Mouse (Mus musculus) limb, embryonic 13.5 days (tissue): ENCODE measurements around the gene Nif3l1. TPM values are rescaled to one million over a fixed set of nuclear protein-coding genes. Genes with fewer than 3 reads are reported as not detected.

Experiments used
- ATAC-seq: fragments of 200-750 bp; cut with Nextera tagmentation; 2 replicates; pipeline ENCODE4 v1.8.0; 2017; ENCODE audit warnings: low read depth, moderate number of reproducible peaks, moderate TSS enrichment; ENCODE audit not compliant: low FRiP score
- H3K27ac ChIP-seq: fragments of 300-500 bp; sonication (generic); 2 replicates; pipeline ENCODE4 v1.5.1; 2015; ENCODE audit warnings: inconsistent platforms, mild to moderate bottlenecking, moderate library complexity
- H3K27me3 ChIP-seq: fragments of 300-500 bp; sonication (generic); 2 replicates; pipeline ENCODE4 v1.6.1; 2015; ENCODE audit warnings: mild to moderate bottlenecking, inconsistent platforms
- H3K36me3 ChIP-seq: fragments of 300-500 bp; sonication (generic); 2 replicates; pipeline ENCODE4 v1.6.1; 2015; ENCODE audit warnings: inconsistent platforms, mild to moderate bottlenecking, moderate library complexity
- H3K4me1 ChIP-seq: fragments of 300-500 bp; sonication (generic); 2 replicates; pipeline ENCODE4 v1.6.1; 2015; ENCODE audit warnings: inconsistent platforms
- H3K4me2 ChIP-seq: fragments of 300-500 bp; sonication (generic); replicated peaks from 2 replicates; pipeline ENCODE4 v1.6.1; 2015; ENCODE audit warnings: inconsistent platforms, mild to moderate bottlenecking, moderate library complexity
- H3K4me3 ChIP-seq: fragments of 300-500 bp; sonication (generic); 2 replicates; pipeline ENCODE4 v1.5.1; 2015; ENCODE audit warnings: moderate library complexity, mild to moderate bottlenecking, inconsistent platforms
- H3K9ac ChIP-seq: fragments of 300-500 bp; sonication (generic); 2 replicates; pipeline ENCODE4 v1.6.1; 2015; ENCODE audit warnings: mild to moderate bottlenecking, inconsistent platforms
- H3K9me3 ChIP-seq: fragments of 300-500 bp; sonication (generic); 2 replicates; pipeline ENCODE4 v1.6.1; 2016; ENCODE audit warnings: inconsistent platforms
- WGBS: fragments of 180-500 bp; shearing (Covaris S2); methylation state at CpG from one replicate; pipeline ENCODE4 v1.1.7; 2015; 5-methylcytosine and 5-hydroxymethylcytosine counted together
- polyA plus RNA-seq: library from polyadenylated mRNA; unstranded; fragments of >200 nt; fragmentation: Nextera tagmentation; extraction: Ambion mirVana; gene quantifications from 2 replicates; pipeline ENCODE4 v1.2.1, GENCODE M21; 2015

The Nif3l1 gene
- polyA plus RNA-seq, 1 experiment from 2014 or later = 55.1 TPM

DNA sequence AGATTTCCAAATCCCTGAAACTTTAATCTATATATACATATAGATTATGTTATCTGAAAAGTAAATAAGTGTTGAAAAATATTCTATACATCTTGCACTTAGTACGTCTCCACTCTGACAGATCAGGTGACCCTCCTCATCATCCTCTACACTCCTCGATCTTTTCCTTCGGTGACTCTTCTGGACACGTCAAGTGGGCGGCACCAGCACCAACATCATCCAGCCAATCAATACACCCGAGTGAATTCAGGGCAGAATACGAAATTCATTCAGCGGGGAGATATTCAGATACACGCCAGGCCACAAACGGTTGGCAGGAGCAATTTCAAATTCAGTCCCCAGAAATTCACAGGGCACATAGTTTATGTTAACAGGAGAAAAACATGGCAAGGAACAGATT lies 24.9 kb upstream of the Nif3l1 start:
- H3K9me3 ChIP-seq = no peaks in the 10 kb centered on the region
- no peaks in the 10 kb centered on the region for H3K27me3 ChIP-seq
- H3K9ac ChIP-seq = no peak overlapping the region
- H3K27ac ChIP-seq = no peak overlapping the region
- H3K4me3 ChIP-seq = no peak overlapping the region
- no peak overlapping the region for H3K4me2 ChIP-seq
- no peak for ATAC-seq
- peaks cover 57% of the 10 kb centered on the region for H3K36me3 ChIP-seq
- H3K4me1 ChIP-seq = peaks cover 18% of the 10 kb centered on the region
- 92% methylated on average over 10 of the region's 10 CpGs for WGBS

DNA sequence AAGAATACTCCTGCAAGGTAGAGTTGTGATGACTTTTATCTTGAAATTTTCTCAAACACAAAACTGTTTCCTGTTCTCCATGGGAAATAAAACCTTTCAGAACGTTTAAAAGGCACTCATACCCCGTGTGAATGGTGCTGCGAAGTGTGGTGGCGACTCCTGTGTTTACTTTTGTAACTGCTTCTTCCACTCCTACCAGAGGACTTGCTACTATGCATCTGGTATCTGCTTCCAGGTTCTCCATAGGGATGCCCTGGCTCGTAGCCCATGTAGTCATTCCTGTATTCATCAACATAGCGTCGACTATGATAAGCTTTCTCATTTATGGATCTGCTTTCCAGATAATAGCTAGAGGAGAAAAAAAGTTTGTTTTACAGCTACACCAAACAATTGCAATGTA lies 24.0 kb upstream of the Nif3l1 start:
- no peak overlapping the region for H3K27ac ChIP-seq
- no peak overlapping the region for H3K9ac ChIP-seq
- H3K4me2 ChIP-seq = peak overlapping the region; percentile 83
- peaks cover 18% of the 10 kb centered on the region for H3K4me1 ChIP-seq
- 0 out of 2 replicates have a peak overlapping the region, but pooled peaks have one; percentile 100 for H3K4me3 ChIP-seq
- H3K9me3 ChIP-seq = no peaks in the 10 kb centered on the region
- H3K27me3 ChIP-seq = no peaks in the 10 kb centered on the region
- ATAC-seq = no peak
- WGBS = 76% methylated on average over 7 of the region's 7 CpGs
- peaks cover 49% of the 10 kb centered on the region for H3K36me3 ChIP-seq

- H3K27ac ChIP-seq = peak overlapping the region; percentile 99; the same call in 1 of the 2 replicates
- H3K4me1 ChIP-seq = peaks cover 18% of the 10 kb centered on the region
- H3K4me2 ChIP-seq = peak overlapping the region; percentile 83
- peaks cover 32% of the 10 kb centered on the region for H3K36me3 ChIP-seq
- peak overlapping the region; percentile 100 for H3K4me3 ChIP-seq
- 10% methylated on average over 13 of the region's 13 CpGs for WGBS
- H3K9me3 ChIP-seq = no peaks in the 10 kb centered on the region
- no peaks in the 10 kb centered on the region for H3K27me3 ChIP-seq
- peak overlapping the region; percentile 100 for H3K9ac ChIP-seq
- peak; percentile 54; the same call in 1 of the 2 replicates for ATAC-seq
These were observed 22.1 kb upstream of the Nif3l1 start for GRCm38 (mm10) chr1:58422879-58423278.

DNA sequence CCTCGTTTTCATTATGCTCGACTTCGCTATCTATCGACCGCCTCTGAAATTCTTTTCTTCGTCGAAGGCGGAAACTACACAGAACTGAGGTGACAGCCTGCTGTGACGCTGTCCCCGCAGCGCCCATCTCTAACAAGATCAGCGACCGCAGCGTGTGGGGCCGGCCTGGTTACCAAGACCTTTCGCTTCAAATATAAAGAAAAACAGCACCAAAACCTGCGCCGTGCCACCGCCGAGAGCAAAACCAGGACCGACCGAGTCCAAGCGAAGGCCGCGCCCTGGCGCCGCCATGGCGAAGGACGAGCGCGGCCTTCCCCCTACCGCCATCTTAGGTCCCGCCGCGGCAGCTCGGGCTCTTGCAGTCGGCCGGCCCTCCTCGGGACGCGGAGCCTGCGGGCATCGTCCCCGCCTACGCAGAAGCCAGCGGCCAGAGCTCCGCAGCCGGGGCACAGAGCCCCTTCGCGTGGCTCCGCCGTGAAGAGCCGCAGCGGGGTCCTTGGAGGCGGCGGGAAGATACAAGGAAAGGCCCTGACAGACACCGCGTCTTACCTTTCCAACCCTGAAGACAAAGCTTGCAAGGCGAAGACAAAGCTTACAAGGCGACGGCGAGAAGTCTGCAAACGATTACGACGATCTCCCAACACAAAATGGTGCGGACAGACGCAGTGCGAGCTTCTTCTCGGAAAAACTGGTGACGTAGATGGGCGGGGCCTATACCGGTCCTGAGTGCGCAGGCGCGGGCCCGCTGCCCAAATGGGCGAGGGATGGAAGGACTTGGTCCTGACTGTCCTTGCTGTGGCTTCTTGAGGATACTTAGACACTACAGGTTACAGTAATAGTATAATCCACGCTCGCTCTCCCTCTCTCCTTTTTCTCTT lies 21.3 kb upstream of the Nif3l1 start, which contains the start of gene Clk1:
Gene Clk1, minus strand, starts transcription at position 696 of the 878 bp plus-strand sequence.
- WGBS = under 1% methylated on average over 79 of the region's 79 CpGs
- Histone ChIP-seq H3K4me2 (peak within 1 kb of the TSS; percentile 83), H3K9me3 (no peaks in the 10 kb centered on the region), H3K4me1 (peaks cover 18% of the 10 kb centered on the region), H3K27me3 (no peaks in the 10 kb centered on the region), H3K9ac (peak within 1 kb of the TSS; percentile 100), H3K36me3 (peaks cover 25% of the 10 kb centered on the region), H3K4me3 (peak within 1 kb of the TSS; percentile 100), H3K27ac (peak within 1 kb of the TSS; percentile 99)
- peak; percentile 97 for ATAC-seq

DNA sequence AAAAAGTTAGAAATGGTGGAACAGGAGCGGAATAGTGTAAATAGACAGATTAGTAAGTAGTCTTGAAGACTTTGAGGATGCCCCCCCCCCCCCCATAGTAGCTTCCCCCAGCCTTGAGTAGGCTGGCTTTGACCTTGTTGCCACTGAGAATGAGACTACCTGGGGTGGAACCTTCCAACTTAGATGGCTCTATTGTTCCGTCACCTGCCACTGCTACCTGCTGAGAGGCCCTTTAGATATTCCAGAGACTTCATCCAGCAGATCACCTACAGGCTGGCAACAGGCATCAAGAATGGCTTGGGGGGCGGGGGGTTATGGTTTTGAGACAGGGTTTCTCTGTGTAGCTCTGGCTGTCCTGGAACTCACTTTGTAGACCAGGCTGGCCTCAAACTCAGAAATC lies 20.4 kb upstream of the Nif3l1 start:
- Histone ChIP-seq H3K27ac (no peak overlapping the region), H3K27me3 (no peaks in the 10 kb centered on the region), H3K4me3 (peak overlapping the region; percentile 100; the same call in 1 of the 2 replicates), H3K4me2 (peak overlapping the region; percentile 83), H3K4me1 (peaks cover 18% of the 10 kb centered on the region), H3K36me3 (peaks cover 16% of the 10 kb centered on the region), H3K9ac (no peak overlapping the region), H3K9me3 (no peaks in the 10 kb centered on the region)
- ATAC-seq = no peak
- 88% methylated on average over 3 of the region's 3 CpGs for WGBS

- Histone ChIP-seq H3K4me3 (peak overlapping the region; percentile 69), H3K4me1 (peaks cover 21% of the 10 kb centered on the region), H3K4me2 (peak overlapping the region; percentile 68), H3K9me3 (no peaks in the 10 kb centered on the region), H3K36me3 (peaks cover 48% of the 10 kb centered on the region), H3K9ac (peak overlapping the region; percentile 85), H3K27me3 (no peaks in the 10 kb centered on the region), H3K27ac (peak overlapping the region; percentile 94)
- WGBS = 11% methylated on average over 10 of the region's 10 CpGs
- ATAC-seq = no peak
These were observed 260 bp upstream of the Nif3l1 start for GRCm38 (mm10) chr1:58444691-58445090.

DNA sequence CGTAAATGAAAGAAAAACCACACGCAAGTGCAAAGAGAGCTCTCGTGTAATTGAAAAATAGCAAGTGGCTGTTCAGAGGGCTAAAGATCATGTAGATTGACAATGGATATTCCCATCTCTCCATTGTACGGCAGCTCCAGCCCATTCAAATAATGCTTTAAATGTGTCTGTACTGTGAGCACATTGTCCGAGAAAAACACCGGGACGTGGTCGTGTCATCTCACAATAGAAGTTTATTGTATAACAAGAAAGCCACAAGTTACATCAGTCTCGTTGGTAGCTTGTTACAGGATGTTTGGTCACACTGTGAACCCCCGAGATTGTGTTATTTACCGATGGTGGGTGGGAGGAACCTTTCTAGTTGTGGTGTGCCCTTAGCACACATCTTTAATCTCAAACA lies 910 bp downstream of the Nif3l1 start:
- Histone ChIP-seq H3K36me3 (peaks cover 47% of the 10 kb centered on the region), H3K27ac (peak overlapping the region; percentile 94), H3K4me3 (peak overlapping the region; percentile 69), H3K27me3 (no peaks in the 10 kb centered on the region), H3K9ac (peak overlapping the region; percentile 85), H3K9me3 (no peaks in the 10 kb centered on the region), H3K4me1 (peaks cover 21% of the 10 kb centered on the region), H3K4me2 (peak overlapping the region; percentile 68)
- ATAC-seq = no peak
- WGBS = 11% methylated on average over 11 of the region's 11 CpGs

- Histone ChIP-seq H3K9me3 (no peaks in the 10 kb centered on the region), H3K9ac (no peak overlapping the region), H3K27ac (no peak overlapping the region), H3K36me3 (peaks cover 47% of the 10 kb centered on the region), H3K4me2 (no peak overlapping the region), H3K27me3 (no peaks in the 10 kb centered on the region), H3K4me3 (no peak overlapping the region), H3K4me1 (peaks cover 21% of the 10 kb centered on the region)
- WGBS = 91% methylated on average over 7 of the region's 7 CpGs
- no peak for ATAC-seq
These were observed 2.8 kb downstream of the Nif3l1 start for GRCm38 (mm10) chr1:58447766-58448165.

DNA sequence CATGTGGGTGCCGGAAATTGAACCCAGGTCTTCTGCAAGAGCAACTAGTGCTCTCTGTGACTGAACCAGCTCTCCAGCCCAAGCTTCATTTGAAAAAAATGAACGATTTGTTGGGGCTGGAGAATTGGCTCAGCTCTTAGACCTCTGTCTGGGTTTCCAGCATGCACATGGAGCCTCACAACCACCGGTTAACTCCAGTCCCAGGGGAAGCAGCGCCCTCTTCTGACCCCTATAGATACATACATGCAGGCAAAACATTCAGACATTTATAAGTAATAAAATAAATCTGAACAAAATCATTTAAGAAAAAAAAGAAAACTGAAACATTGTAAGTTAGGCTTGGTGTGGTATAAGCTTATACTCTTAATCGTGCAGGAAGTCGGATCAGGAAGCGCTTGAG lies 3.4 kb downstream of the Nif3l1 start:
- no peak overlapping the region for H3K4me3 ChIP-seq
- no peak for ATAC-seq
- H3K27me3 ChIP-seq = no peaks in the 10 kb centered on the region
- peaks cover 53% of the 10 kb centered on the region for H3K36me3 ChIP-seq
- H3K4me1 ChIP-seq = peaks cover 21% of the 10 kb centered on the region
- WGBS = 88% methylated on average over 7 of the region's 7 CpGs
- H3K27ac ChIP-seq = no peak overlapping the region
- no peak overlapping the region for H3K9ac ChIP-seq
- H3K9me3 ChIP-seq = no peaks in the 10 kb centered on the region
- no peak overlapping the region for H3K4me2 ChIP-seq

DNA sequence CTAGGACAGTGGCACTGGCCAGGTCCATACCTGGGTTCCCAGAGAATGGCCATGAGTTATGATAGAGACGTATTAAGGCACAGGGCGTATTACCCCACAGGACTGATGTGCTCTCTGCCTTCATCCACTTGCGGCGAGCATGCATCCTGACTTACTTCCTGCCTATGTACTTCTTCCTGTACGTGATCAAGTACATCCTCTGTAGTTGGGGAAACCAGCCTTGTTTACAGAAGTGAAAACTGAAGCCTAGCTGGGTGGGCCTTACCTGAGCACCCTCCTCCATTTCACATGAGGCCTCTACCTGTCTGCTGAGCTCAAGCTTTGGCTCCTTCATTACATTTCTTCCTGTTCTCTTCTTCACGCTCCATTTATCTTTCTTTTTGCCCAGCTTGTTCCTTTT lies 9.4 kb downstream of the Nif3l1 start:
- no peaks in the 10 kb centered on the region for H3K4me1 ChIP-seq
- WGBS = 96% methylated on average over 6 of the region's 6 CpGs
- ATAC-seq = no peak
- H3K9ac ChIP-seq = no peak overlapping the region
- no peak overlapping the region for H3K27ac ChIP-seq
- H3K4me3 ChIP-seq = no peak overlapping the region
- no peak overlapping the region for H3K4me2 ChIP-seq
- H3K27me3 ChIP-seq = no peaks in the 10 kb centered on the region
- no peaks in the 10 kb centered on the region for H3K9me3 ChIP-seq
- H3K36me3 ChIP-seq = peaks cover 95% of the 10 kb centered on the region

- no peak overlapping the region for H3K4me3 ChIP-seq
- H3K4me2 ChIP-seq = no peak overlapping the region
- no peaks in the 10 kb centered on the region for H3K9me3 ChIP-seq
- no peak overlapping the region for H3K9ac ChIP-seq
- H3K27me3 ChIP-seq = no peaks in the 10 kb centered on the region
- H3K36me3 ChIP-seq = peaks cover 99% of the 10 kb centered on the region
- H3K4me1 ChIP-seq = no peaks in the 10 kb centered on the region
- 84% methylated on average over 5 of the region's 5 CpGs for whole genome bisulfite sequencing
- no peak overlapping the region for H3K27ac ChIP-seq
- ATAC-seq = no peak
These were observed 13.2 kb downstream of the Nif3l1 start for GRCm38 (mm10) chr1:58458175-58458574.

GRCm38 (mm10) chr1:58458867-58459266 lies 13.9 kb downstream of the Nif3l1 start:
- no peak overlapping the region for H3K9ac ChIP-seq
- no peaks in the 10 kb centered on the region for H3K4me1 ChIP-seq
- no peaks in the 10 kb centered on the region for H3K27me3 ChIP-seq
- no peaks in the 10 kb centered on the region for H3K9me3 ChIP-seq
- H3K4me3 ChIP-seq = no peak overlapping the region
- ATAC-seq = no peak
- H3K36me3 ChIP-seq = peaks cover 99% of the 10 kb centered on the region
- H3K27ac ChIP-seq = no peak overlapping the region
- 78% methylated on average over 2 of the region's 2 CpGs for WGBS
- H3K4me2 ChIP-seq = no peak overlapping the region
